Mouse (Mus musculus): ENCODE measurements around the gene Snx3.

DNA sequence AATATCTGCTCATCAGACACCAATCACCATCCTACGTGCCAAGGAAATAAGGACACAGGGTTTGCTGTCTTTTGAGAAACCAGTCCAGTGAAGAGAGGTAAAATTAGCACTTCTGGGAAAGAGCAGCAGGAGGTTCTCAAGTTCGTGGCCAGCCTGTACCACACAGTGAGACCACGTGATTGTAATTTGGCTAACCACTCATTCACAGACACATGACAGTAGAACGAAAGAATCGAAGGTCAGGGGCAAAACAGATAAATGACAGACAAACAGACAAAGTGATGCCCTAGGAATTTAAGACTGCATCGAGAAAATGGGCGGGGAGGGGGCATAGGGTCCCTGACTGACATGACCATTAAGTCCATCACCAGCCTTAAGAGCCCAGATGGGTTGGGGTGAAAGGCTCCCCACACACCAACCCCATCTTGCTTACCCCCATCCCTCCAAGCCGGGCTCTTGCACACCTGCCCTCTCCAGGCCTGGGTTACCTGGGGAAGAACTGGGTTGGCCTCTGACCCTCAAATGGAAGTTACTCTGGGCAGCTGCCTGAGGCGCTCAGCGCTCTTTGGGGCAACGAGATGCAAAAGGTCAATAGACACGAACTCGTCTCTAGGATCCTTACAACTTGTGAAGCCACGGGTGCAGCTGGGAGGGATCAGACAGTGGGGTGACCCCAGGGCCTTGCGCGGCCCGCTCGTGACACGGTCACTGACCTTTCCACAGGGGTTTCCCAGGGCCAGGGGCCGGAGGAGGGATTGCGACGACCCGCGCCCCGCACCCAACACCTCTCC, 24.1 kb upstream of the Snx3 start:
- TF ChIP-seq CTCF (IDR thresholded peaks at IDR 0.05; ENCODE audit: control insufficient read depth, insufficient read depth, insufficient replicate concordance, low read depth, low read length) (no peak), POLR2A (IDR thresholded peaks at IDR 0.05; ENCODE audit: control insufficient read depth, low read depth, low read length) (no peak)

Data from testis, adult 2 months (tissue).